Mouse (Mus musculus) midbrain, embryonic 14.5 days (tissue): ENCODE results near the gene Ctnna3. TPM values are rescaled to one million over a fixed set of nuclear protein-coding genes. Genes with fewer than 3 reads are reported as not detected.

Experiments
- ATAC-seq: fragments of 200-750 bp; cut with Nextera tagmentation; 2 replicates; pipeline ENCODE4 v1.8.0; 2017; ENCODE audit warnings: moderate number of reproducible peaks, moderate library complexity; ENCODE audit not compliant: low FRiP score, low TSS enrichment
- DNase-seq: peaks from one replicate; pipeline ENCODE4 v3.0.0-alpha.2; 2015
- H3K27ac ChIP-seq: fragments of 300-500 bp; sonication (generic); replicated peaks from 2 replicates; pipeline ENCODE4 v1.5.1; 2014; ENCODE audit warnings: mild to moderate bottlenecking, low read depth, low read length, moderate library complexity
- H3K27me3 ChIP-seq: fragments of 300-500 bp; sonication (generic); 2 replicates; pipeline ENCODE4 v1.6.1; 2014; ENCODE audit warnings: low read length, control low read depth, mixed read lengths; ENCODE audit not compliant: control insufficient read depth, insufficient read depth
- H3K36me3 ChIP-seq: fragments of 300-500 bp; sonication (generic); 2 replicates; pipeline ENCODE4 v1.6.1; 2014; ENCODE audit warnings: low read length, control low read depth; ENCODE audit not compliant: control insufficient read depth, insufficient read depth
- H3K4me1 ChIP-seq: fragments of 300-500 bp; sonication (generic); 2 replicates; pipeline ENCODE4 v1.6.1; 2014; ENCODE audit warnings: mild to moderate bottlenecking, antibody characterized with exemption, low read length, control low read depth; ENCODE audit not compliant: control insufficient read depth, insufficient read depth
- H3K4me2 ChIP-seq: fragments of 300-500 bp; sonication (generic); 2 replicates; pipeline ENCODE4 v1.6.1; 2014; ENCODE audit warnings: mild to moderate bottlenecking, low read length, moderate library complexity
- H3K4me3 ChIP-seq: fragments of 300-500 bp; sonication (generic); replicated peaks from 2 replicates; pipeline ENCODE4 v1.5.1; 2014; ENCODE audit warnings: low read depth, low read length
- H3K9ac ChIP-seq: fragments of 300-500 bp; sonication (generic); replicated peaks from 2 replicates; pipeline ENCODE4 v1.6.1; 2014; ENCODE audit warnings: mild to moderate bottlenecking, low read length, moderate library complexity
- H3K9me3 ChIP-seq: fragments of 300-500 bp; sonication (generic); 2 replicates; pipeline ENCODE4 v1.6.1; 2016; ENCODE audit warnings: low read length, control low read depth, mixed read lengths; ENCODE audit not compliant: control insufficient read depth
- WGBS: fragments of 180-500 bp; shearing (Covaris S2); extraction: QIAGEN DNeasy Blood & Tissue Kit; methylation state at CpG from one replicate; pipeline ENCODE4 v1.1.7; 2014; 5-methylcytosine and 5-hydroxymethylcytosine counted together
- polyA plus RNA-seq: library from polyadenylated mRNA; unstranded; fragments of >200 nt; fragmentation: Nextera tagmentation; extraction: Ambion mirVana; gene quantifications from 2 replicates; pipeline ENCODE4 v1.2.1, GENCODE M21; 2014

Ctnna3 gene
- polyA plus RNA-seq, 1 experiment from 2014 or later = 1.1 TPM

GRCm38 (mm10) chr10:64039760-64040535 is 610.0 kb downstream of the Ctnna3 start:
- WGBS = 77% methylated on average over 17 of the region's 17 CpGs
- Histone ChIP-seq H3K36me3 (no peaks in the 10 kb centered on the region), H3K4me3 (no peak overlapping the region), H3K27me3 (no peaks in the 10 kb centered on the region), H3K4me1 (no peaks in the 10 kb centered on the region), H3K27ac (peak overlapping the region; percentile 41; the same call in 1 of the 2 replicates), H3K4me2 (no peak overlapping the region), H3K9ac (no peak overlapping the region), H3K9me3 (no peaks in the 10 kb centered on the region)
- peak; percentile 33 for DNase-seq
- ATAC-seq = no peak

- H3K27me3 ChIP-seq = no peaks in the 10 kb centered on the region
- H3K4me3 ChIP-seq = no peak overlapping the region
- ATAC-seq (no peak), DNase-seq (no peak)
- H3K9ac ChIP-seq = no peak overlapping the region
- no peaks in the 10 kb centered on the region for H3K9me3 ChIP-seq
- no peaks in the 10 kb centered on the region for H3K36me3 ChIP-seq
- H3K4me1 ChIP-seq = no peaks in the 10 kb centered on the region
- WGBS = 94% methylated on average over 7 of the region's 7 CpGs
- H3K4me2 ChIP-seq = no peak overlapping the region
- H3K27ac ChIP-seq = no peak overlapping the region
These were observed 611.3 kb downstream of the Ctnna3 start for GRCm38 (mm10) chr10:64041218-64041617.

- H3K36me3 ChIP-seq = no peaks in the 10 kb centered on the region
- no peak overlapping the region for H3K4me2 ChIP-seq
- H3K9me3 ChIP-seq = no peaks in the 10 kb centered on the region
- H3K9ac ChIP-seq = no peak overlapping the region
- H3K4me1 ChIP-seq = no peaks in the 10 kb centered on the region
- ATAC-seq (no peak), DNase-seq (no peak)
- no peak overlapping the region for H3K27ac ChIP-seq
- H3K4me3 ChIP-seq = no peak overlapping the region
- WGBS = 82% methylated on average over 11 of the region's 11 CpGs
- H3K27me3 ChIP-seq = no peaks in the 10 kb centered on the region
These were observed 612.0 kb downstream of the Ctnna3 start for GRCm38 (mm10) chr10:64041892-64042291.

- Histone ChIP-seq H3K4me1 (no peaks in the 10 kb centered on the region), H3K9me3 (no peaks in the 10 kb centered on the region), H3K27me3 (no peaks in the 10 kb centered on the region), H3K4me2 (no peak overlapping the region), H3K9ac (no peak overlapping the region), H3K27ac (no peak overlapping the region), H3K4me3 (no peak overlapping the region), H3K36me3 (no peaks in the 10 kb centered on the region)
- ATAC-seq = no peak
- DNase-seq = no peak
- WGBS = 95% methylated on average over 6 of the region's 6 CpGs
These were observed 619.3 kb downstream of the Ctnna3 start for GRCm38 (mm10) chr10:64049151-64049550.

GRCm38 (mm10) chr10:64049946-64050345 is 620.0 kb downstream of the Ctnna3 start:
- 70% methylated on average over 6 of the region's 6 CpGs for WGBS
- Histone ChIP-seq H3K9me3 (no peaks in the 10 kb centered on the region), H3K36me3 (no peaks in the 10 kb centered on the region), H3K4me1 (no peaks in the 10 kb centered on the region), H3K4me2 (no peak overlapping the region), H3K4me3 (no peak overlapping the region), H3K9ac (no peak overlapping the region), H3K27me3 (no peaks in the 10 kb centered on the region), H3K27ac (no peak overlapping the region)
- ATAC-seq = no peak
- no peak for DNase-seq

- H3K9ac ChIP-seq = no peak overlapping the region
- no peaks in the 10 kb centered on the region for H3K4me1 ChIP-seq
- WGBS = 86% methylated on average over 9 of the region's 9 CpGs
- no peaks in the 10 kb centered on the region for H3K27me3 ChIP-seq
- H3K27ac ChIP-seq = no peak overlapping the region
- no peaks in the 10 kb centered on the region for H3K36me3 ChIP-seq
- no peak overlapping the region for H3K4me3 ChIP-seq
- DNase-seq = no peak
- no peak for ATAC-seq
- H3K9me3 ChIP-seq = no peaks in the 10 kb centered on the region
- H3K4me2 ChIP-seq = no peak overlapping the region
These were observed 633.8 kb downstream of the Ctnna3 start for GRCm38 (mm10) chr10:64063704-64064103.

- Histone ChIP-seq H3K4me2 (0 out of 2 replicates have a peak overlapping the region, but pooled peaks have one; percentile 18), H3K9ac (no peak overlapping the region), H3K4me1 (peaks cover 7% of the 10 kb centered on the region), H3K36me3 (no peaks in the 10 kb centered on the region), H3K27ac (no peak overlapping the region), H3K4me3 (no peak overlapping the region), H3K9me3 (no peaks in the 10 kb centered on the region), H3K27me3 (no peaks in the 10 kb centered on the region)
- DNase-seq (peak; percentile 43), ATAC-seq (no peak)
- WGBS = 33% methylated on average over 5 of the region's 5 CpGs
These were observed 646.0 kb downstream of the Ctnna3 start for GRCm38 (mm10) chr10:64075944-64076343.

- Histone ChIP-seq H3K9ac (no peak overlapping the region), H3K27me3 (no peaks in the 10 kb centered on the region), H3K4me2 (peak overlapping the region; percentile 18; the same call in 1 of the 2 replicates), H3K9me3 (no peaks in the 10 kb centered on the region), H3K36me3 (no peaks in the 10 kb centered on the region), H3K4me1 (peaks cover 7% of the 10 kb centered on the region), H3K4me3 (no peak overlapping the region), H3K27ac (no peak overlapping the region)
- 45% methylated on average over 10 of the region's 10 CpGs for WGBS
- no peak for DNase-seq
- no peak for ATAC-seq
These were observed 646.6 kb downstream of the Ctnna3 start for GRCm38 (mm10) chr10:64076410-64077052.

GRCm38 (mm10) chr10:64082345-64082744 is 652.4 kb downstream of the Ctnna3 start:
- ATAC-seq (no peak), DNase-seq (no peak)
- 84% methylated on average over 3 of the region's 3 CpGs for WGBS
- Histone ChIP-seq H3K4me2 (no peak overlapping the region), H3K9me3 (no peaks in the 10 kb centered on the region), H3K27ac (no peak overlapping the region), H3K4me3 (no peak overlapping the region), H3K4me1 (no peaks in the 10 kb centered on the region), H3K9ac (no peak overlapping the region), H3K27me3 (no peaks in the 10 kb centered on the region), H3K36me3 (no peaks in the 10 kb centered on the region)
